Mouse (Mus musculus) stomach, postnatal 0 days (tissue): ENCODE measurements around the gene Ptpn7. TPM values are rescaled to one million over a fixed set of nuclear protein-coding genes. Genes with fewer than 3 reads are reported as not detected.

Experiments used
- ATAC-seq: fragments of 200-750 bp; cut with Nextera tagmentation; 2 replicates; pipeline ENCODE4 v1.8.0; 2017; ENCODE audit not compliant: low FRiP score, low TSS enrichment
- DNase-seq: peaks from one replicate; pipeline ENCODE4 v3.0.0-alpha.2; 2016; ENCODE audit warnings: low spot score
- H3K27ac ChIP-seq: fragments of 300-500 bp; sonication (generic); replicated peaks from 2 replicates; pipeline ENCODE4 v1.5.1; 2014; ENCODE audit warnings: mild to moderate bottlenecking, control low read depth
- H3K27me3 ChIP-seq: fragments of 300-500 bp; sonication (generic); 2 replicates; pipeline ENCODE4 v1.6.1; 2014; ENCODE audit warnings: low read length; ENCODE audit not compliant: control insufficient read depth, insufficient read depth
- H3K36me3 ChIP-seq: fragments of 300-500 bp; sonication (generic); 2 replicates; pipeline ENCODE4 v1.6.1; 2014; ENCODE audit warnings: low read length, mixed read lengths; ENCODE audit not compliant: control insufficient read depth, insufficient read depth
- H3K4me1 ChIP-seq: fragments of 300-500 bp; sonication (generic); replicated peaks from 2 replicates; pipeline ENCODE4 v1.6.1; 2014; ENCODE audit warnings: antibody characterized with exemption; ENCODE audit not compliant: control insufficient read depth, insufficient read depth
- H3K4me2 ChIP-seq: fragments of 300-500 bp; sonication (generic); replicated peaks from 2 replicates; pipeline ENCODE4 v1.6.1; 2014; ENCODE audit warnings: low read depth, mild to moderate bottlenecking, control low read depth, moderate library complexity
- H3K4me3 ChIP-seq: fragments of 300-500 bp; sonication (generic); 2 replicates; pipeline ENCODE4 v1.5.1; 2014; ENCODE audit warnings: low read depth, low read length, control low read depth
- H3K9ac ChIP-seq: fragments of 300-500 bp; sonication (generic); 2 replicates; pipeline ENCODE4 v1.6.1; 2014; ENCODE audit warnings: mild to moderate bottlenecking, low read length, control low read depth, mixed read lengths
- H3K9me3 ChIP-seq: fragments of 300-500 bp; sonication (generic); 2 replicates; pipeline ENCODE4 v1.6.1; 2016; ENCODE audit warnings: low read length; ENCODE audit not compliant: control insufficient read depth
- CTCF ChIP-seq: IDR thresholded peaks from 2 replicates; pipeline ENCODE4 v1.5.1; 2016; ENCODE audit warnings: antibody characterized with exemption, low read depth, mild to moderate bottlenecking, moderate library complexity
- EP300 ChIP-seq: optimal IDR thresholded peaks from 2 replicates; pipeline ENCODE3; 2016; ENCODE audit warnings: antibody characterized with exemption
- WGBS: fragments of 180-500 bp; shearing (Covaris S2); extraction: QIAGEN DNeasy Blood & Tissue Kit; methylation state at CpG from one replicate; pipeline ENCODE4 v1.1.7; 2014; 5-methylcytosine and 5-hydroxymethylcytosine counted together
- polyA plus RNA-seq: library from polyadenylated mRNA; unstranded; fragments of >200 nt; fragmentation: Nextera tagmentation; extraction: Ambion mirVana; gene quantifications from 2 replicates; pipeline ENCODE4 v1.2.1, GENCODE M21; 2015

Ptpn7 gene
- polyA plus RNA-seq, 1 experiment from 2014 or later = 0.32 TPM

- H3K36me3 ChIP-seq = no peaks in the 10 kb centered on the region; the same call in 1 of the 2 replicates
- DNase-seq (peak; percentile 12), ATAC-seq (no peak)
- no peak overlapping the region for H3K4me2 ChIP-seq
- TF ChIP-seq EP300 (no peak), CTCF (no peak)
- H3K9ac ChIP-seq = no peak overlapping the region
- 84% methylated on average over 13 of the region's 13 CpGs for WGBS
- no peaks in the 10 kb centered on the region for H3K4me1 ChIP-seq
- no peak overlapping the region for H3K4me3 ChIP-seq
- no peak overlapping the region for H3K27ac ChIP-seq
- H3K27me3 ChIP-seq = no peaks in the 10 kb centered on the region
- H3K9me3 ChIP-seq = no peaks in the 10 kb centered on the region
Measured at GRCm38 (mm10) chr1:135160411-135161050, 28.0 kb downstream of the Ptpn7 start.

DNA sequence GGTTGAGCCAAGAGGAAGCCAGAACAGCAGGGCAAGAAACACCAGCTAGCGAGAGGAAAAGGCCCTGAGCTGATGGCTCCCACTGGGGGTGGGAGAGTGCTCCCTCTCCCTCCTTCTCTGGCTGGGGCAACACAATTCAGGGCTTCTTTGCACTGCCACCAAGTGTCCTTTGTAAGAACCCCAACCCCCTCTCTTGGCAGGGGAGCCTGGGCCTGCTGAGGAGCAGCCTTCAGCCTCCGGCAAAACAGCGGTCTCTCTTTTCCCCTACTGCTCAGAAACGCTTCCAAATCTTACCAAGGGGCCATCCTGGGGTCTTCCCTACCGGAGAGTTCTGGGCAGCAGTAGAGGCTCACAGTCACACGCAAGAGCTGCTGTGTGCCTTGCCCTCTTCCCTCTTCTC is 30.2 kb downstream of the Ptpn7 start:
- H3K9ac ChIP-seq = no peak overlapping the region
- no peaks in the 10 kb centered on the region for H3K27me3 ChIP-seq
- no peaks in the 10 kb centered on the region for H3K4me1 ChIP-seq
- H3K9me3 ChIP-seq = no peaks in the 10 kb centered on the region
- no peak overlapping the region for H3K27ac ChIP-seq
- H3K36me3 ChIP-seq = no peaks in the 10 kb centered on the region
- TF ChIP-seq EP300 = no peak
- TF ChIP-seq CTCF = no peak
- DNase-seq = peak; percentile 14
- no peak overlapping the region for H3K4me3 ChIP-seq
- ATAC-seq = no peak
- H3K4me2 ChIP-seq = no peak overlapping the region
- WGBS = 69% methylated on average over 6 of the region's 6 CpGs

- H3K9me3 ChIP-seq = no peaks in the 10 kb centered on the region
- ATAC-seq (peak; percentile 33; the same call in 1 of the 2 replicates), DNase-seq (no peak)
- no peaks in the 10 kb centered on the region for H3K4me1 ChIP-seq
- no peaks in the 10 kb centered on the region for H3K36me3 ChIP-seq
- H3K9ac ChIP-seq = no peak within 1 kb of the TSS
- H3K27ac ChIP-seq = no peak within 1 kb of the TSS
- no peak within 1 kb of the TSS for H3K4me2 ChIP-seq
- 72% methylated on average over 11 of the region's 11 CpGs for WGBS
- TF ChIP-seq EP300 (no peak), CTCF (peak; percentile 44)
- H3K27me3 ChIP-seq = no peaks in the 10 kb centered on the region
- no peak within 1 kb of the TSS for H3K4me3 ChIP-seq
Measured at GRCm38 (mm10) chr1:135167435-135167834, 34.9 kb downstream of the Ptpn7 start, which contains the start of gene Gpr37l1. Gpr37l1 (minus strand) TSS chr1:135167681.

DNA sequence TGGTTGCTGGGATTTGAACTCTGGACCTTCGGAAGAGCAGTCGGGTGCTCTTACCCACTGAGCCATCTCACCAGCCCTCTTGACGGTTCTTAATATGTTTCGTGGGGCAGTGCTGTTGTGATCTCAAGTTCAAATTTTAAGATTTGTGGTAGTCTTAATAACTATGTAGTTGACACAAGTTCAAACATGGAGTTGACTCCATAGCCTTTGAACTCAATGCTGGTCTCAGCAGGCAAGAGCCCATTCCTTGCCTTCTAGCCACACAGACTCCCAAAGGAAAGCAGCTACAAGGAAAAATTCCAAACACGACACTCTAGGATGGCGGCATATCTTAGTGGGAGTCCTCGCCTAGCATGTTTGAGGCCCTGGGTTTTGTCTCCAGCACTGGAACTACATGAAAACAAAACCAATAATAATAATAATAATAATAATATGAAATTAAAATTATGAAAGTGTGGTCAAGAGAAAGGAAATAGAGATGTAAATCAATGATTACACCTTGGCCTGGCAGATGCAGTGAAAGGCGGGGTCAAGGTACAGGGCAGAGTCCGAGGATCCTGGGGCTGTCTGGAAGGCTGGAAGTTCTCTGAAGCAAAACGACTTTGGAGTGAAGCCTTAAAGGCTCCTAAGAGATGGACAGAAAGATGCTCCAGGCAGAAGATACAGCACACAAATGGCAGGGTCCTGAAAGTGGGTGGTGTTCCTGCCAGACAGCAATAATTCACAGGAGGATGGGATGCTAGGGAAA is 36.1 kb downstream of the Ptpn7 start:
- WGBS = 86% methylated on average over 10 of the region's 10 CpGs
- no peak for ATAC-seq
- TF ChIP-seq CTCF (no peak), EP300 (no peak)

GRCm38 (mm10) chr1:135169556-135170224 is 37.2 kb downstream of the Ptpn7 start:
- H3K4me2 ChIP-seq = no peak overlapping the region
- H3K27me3 ChIP-seq = no peaks in the 10 kb centered on the region
- no peak overlapping the region for H3K4me3 ChIP-seq
- ATAC-seq (no peak), DNase-seq (no peak)
- no peak for TF ChIP-seq CTCF
- no peak for TF ChIP-seq EP300
- H3K9me3 ChIP-seq = no peaks in the 10 kb centered on the region
- 37% methylated on average over 12 of the region's 12 CpGs for WGBS
- no peaks in the 10 kb centered on the region for H3K4me1 ChIP-seq
- H3K9ac ChIP-seq = no peak overlapping the region
- H3K36me3 ChIP-seq = no peaks in the 10 kb centered on the region
- no peak overlapping the region for H3K27ac ChIP-seq

More for the DNA sequence above, 36.1 kb downstream of the Ptpn7 start:
- H3K36me3 ChIP-seq = no peaks in the 10 kb centered on the region
- no peaks in the 10 kb centered on the region for H3K9me3 ChIP-seq
- no peak overlapping the region for H3K4me2 ChIP-seq
- H3K4me3 ChIP-seq = no peak overlapping the region
- no peak overlapping the region for H3K9ac ChIP-seq
- H3K4me1 ChIP-seq = no peaks in the 10 kb centered on the region
- no peak overlapping the region for H3K27ac ChIP-seq
- no peak for DNase-seq
- no peaks in the 10 kb centered on the region for H3K27me3 ChIP-seq
